Mouse (Mus musculus): ENCODE results near the gene Mogat2. TPM values are rescaled to one million over a fixed set of nuclear protein-coding genes. Genes with fewer than 3 reads are reported as not detected.

Mogat2 gene
- polyA plus RNA-seq, 1 experiment from 2014 or later: 2.5 TPM

GRCm38 (mm10) chr7:99230061-99230747 is 8.2 kb downstream of the Mogat2 start:
- H3K27ac ChIP-seq (replicated peaks; ENCODE audit: low read depth, low read length): no peak overlapping the region
- H3K36me3 ChIP-seq (ENCODE audit: control insufficient read depth, insufficient read depth, low read length): no peaks in the 10 kb centered on the region
- no peak overlapping the region for H3K9ac ChIP-seq (ENCODE audit: low read depth, low read length)
- ATAC-seq (ENCODE audit: low read depth) (0 out of 2 replicates have a peak, but pooled peaks have one; percentile 7), DNase-seq (ENCODE audit: low spot score) (no peak)
- no peak overlapping the region for H3K4me2 ChIP-seq (ENCODE audit: low read depth, low read length)
- H3K27me3 ChIP-seq (replicated peaks; ENCODE audit: control insufficient read depth, insufficient read depth, low read length): no peaks in the 10 kb centered on the region
- H3K4me3 ChIP-seq (ENCODE audit: low read depth, low read length): no peak overlapping the region
- 65% methylated on average over 7 of the region's 7 CpGs for WGBS
- no peaks in the 10 kb centered on the region for H3K9me3 ChIP-seq (ENCODE audit: control insufficient read depth, low read length)
- peaks cover 3% of the 10 kb centered on the region; the same call in 1 of the 2 replicates for H3K4me1 ChIP-seq (ENCODE audit: control insufficient read depth, insufficient read depth, low read length)

- DNase-seq (ENCODE audit: low spot score) (peak; percentile 40), ATAC-seq (ENCODE audit: low read depth) (no peak)
- Histone ChIP-seq H3K9me3 (ENCODE audit: control insufficient read depth, low read length) (no peaks in the 10 kb centered on the region), H3K36me3 (ENCODE audit: control insufficient read depth, insufficient read depth, low read length) (no peaks in the 10 kb centered on the region), H3K27me3 (replicated peaks; ENCODE audit: control insufficient read depth, insufficient read depth, low read length) (no peaks in the 10 kb centered on the region), H3K4me3 (ENCODE audit: low read depth, low read length) (no peak overlapping the region), H3K27ac (replicated peaks; ENCODE audit: low read depth, low read length) (no peak overlapping the region), H3K4me2 (ENCODE audit: low read depth, low read length) (no peak overlapping the region), H3K4me1 (ENCODE audit: control insufficient read depth, insufficient read depth, low read length) (no peaks in the 10 kb centered on the region), H3K9ac (ENCODE audit: low read depth, low read length) (no peak overlapping the region)
- WGBS: 33% methylated on average over 2 of the region's 2 CpGs
These were observed 9.0 kb downstream of the Mogat2 start for GRCm38 (mm10) chr7:99229411-99229810.

- Histone ChIP-seq H3K27ac (replicated peaks; ENCODE audit: low read depth, low read length) (no peak overlapping the region), H3K4me2 (ENCODE audit: low read depth, low read length) (no peak overlapping the region), H3K4me3 (ENCODE audit: low read depth, low read length) (no peak overlapping the region), H3K36me3 (ENCODE audit: control insufficient read depth, insufficient read depth, low read length) (no peaks in the 10 kb centered on the region), H3K4me1 (ENCODE audit: control insufficient read depth, insufficient read depth, low read length) (no peaks in the 10 kb centered on the region), H3K9ac (ENCODE audit: low read depth, low read length) (no peak overlapping the region), H3K9me3 (ENCODE audit: control insufficient read depth, low read length) (no peaks in the 10 kb centered on the region), H3K27me3 (replicated peaks; ENCODE audit: control insufficient read depth, insufficient read depth, low read length) (no peaks in the 10 kb centered on the region)
- ATAC-seq (ENCODE audit: low read depth) (no peak), DNase-seq (ENCODE audit: low spot score) (no peak)
- 76% methylated on average over 8 of the region's 8 CpGs for WGBS
These were observed 9.6 kb downstream of the Mogat2 start for GRCm38 (mm10) chr7:99228825-99229224.

GRCm38 (mm10) chr7:99227267-99227666 is 11.2 kb downstream of the Mogat2 start:
- Histone ChIP-seq H3K27me3 (replicated peaks; ENCODE audit: control insufficient read depth, insufficient read depth, low read length) (no peaks in the 10 kb centered on the region), H3K9ac (ENCODE audit: low read depth, low read length) (no peak overlapping the region), H3K36me3 (ENCODE audit: control insufficient read depth, insufficient read depth, low read length) (no peaks in the 10 kb centered on the region), H3K27ac (replicated peaks; ENCODE audit: low read depth, low read length) (no peak overlapping the region), H3K9me3 (ENCODE audit: control insufficient read depth, low read length) (no peaks in the 10 kb centered on the region), H3K4me2 (ENCODE audit: low read depth, low read length) (no peak overlapping the region), H3K4me3 (ENCODE audit: low read depth, low read length) (no peak overlapping the region), H3K4me1 (ENCODE audit: control insufficient read depth, insufficient read depth, low read length) (no peaks in the 10 kb centered on the region)
- DNase-seq (ENCODE audit: low spot score): no peak
- WGBS: 93% methylated on average over 4 of the region's 4 CpGs
- ATAC-seq (ENCODE audit: low read depth): no peak

GRCm38 (mm10) chr7:99226662-99227061 is 11.8 kb downstream of the Mogat2 start:
- H3K36me3 ChIP-seq (ENCODE audit: control insufficient read depth, insufficient read depth, low read length): no peaks in the 10 kb centered on the region
- H3K9ac ChIP-seq (ENCODE audit: low read depth, low read length): no peak overlapping the region
- no peak overlapping the region for H3K27ac ChIP-seq (replicated peaks; ENCODE audit: low read depth, low read length)
- ATAC-seq (ENCODE audit: low read depth): no peak
- no peak for DNase-seq (ENCODE audit: low spot score)
- H3K27me3 ChIP-seq (replicated peaks; ENCODE audit: control insufficient read depth, insufficient read depth, low read length): no peaks in the 10 kb centered on the region
- WGBS: 82% methylated on average over 10 of the region's 10 CpGs
- no peak overlapping the region for H3K4me3 ChIP-seq (ENCODE audit: low read depth, low read length)
- no peaks in the 10 kb centered on the region for H3K4me1 ChIP-seq (ENCODE audit: control insufficient read depth, insufficient read depth, low read length)
- H3K9me3 ChIP-seq (ENCODE audit: control insufficient read depth, low read length): no peaks in the 10 kb centered on the region
- H3K4me2 ChIP-seq (ENCODE audit: low read depth, low read length): no peak overlapping the region

GRCm38 (mm10) chr7:99225421-99225820 is 13.0 kb downstream of the Mogat2 start:
- WGBS: 71% methylated on average over 6 of the region's 6 CpGs
- no peak for ATAC-seq (ENCODE audit: low read depth)

GRCm38 (mm10) chr7:99224648-99225190 is 13.7 kb downstream of the Mogat2 start:
- no peak overlapping the region for H3K9ac ChIP-seq (ENCODE audit: low read depth, low read length)
- ATAC-seq (ENCODE audit: low read depth) (no peak), DNase-seq (ENCODE audit: low spot score) (no peak)
- H3K27ac ChIP-seq (replicated peaks; ENCODE audit: low read depth, low read length): no peak overlapping the region
- H3K4me3 ChIP-seq (ENCODE audit: low read depth, low read length): no peak overlapping the region
- H3K4me1 ChIP-seq (ENCODE audit: control insufficient read depth, insufficient read depth, low read length): no peaks in the 10 kb centered on the region
- H3K27me3 ChIP-seq (replicated peaks; ENCODE audit: control insufficient read depth, insufficient read depth, low read length): no peaks in the 10 kb centered on the region
- H3K4me2 ChIP-seq (ENCODE audit: low read depth, low read length): no peak overlapping the region
- no peaks in the 10 kb centered on the region for H3K9me3 ChIP-seq (ENCODE audit: control insufficient read depth, low read length)
- no peaks in the 10 kb centered on the region for H3K36me3 ChIP-seq (ENCODE audit: control insufficient read depth, insufficient read depth, low read length)
- WGBS: 29% methylated on average over 1 of the region's 1 CpGs

More at GRCm38 (mm10) chr7:99225421-99225820, 13.0 kb downstream of the Mogat2 start:
- Histone ChIP-seq H3K9me3 (ENCODE audit: control insufficient read depth, low read length) (no peaks in the 10 kb centered on the region), H3K4me3 (ENCODE audit: low read depth, low read length) (no peak overlapping the region), H3K4me2 (ENCODE audit: low read depth, low read length) (no peak overlapping the region), H3K27me3 (replicated peaks; ENCODE audit: control insufficient read depth, insufficient read depth, low read length) (no peaks in the 10 kb centered on the region), H3K36me3 (ENCODE audit: control insufficient read depth, insufficient read depth, low read length) (no peaks in the 10 kb centered on the region), H3K4me1 (ENCODE audit: control insufficient read depth, insufficient read depth, low read length) (no peaks in the 10 kb centered on the region), H3K27ac (replicated peaks; ENCODE audit: low read depth, low read length) (no peak overlapping the region), H3K9ac (ENCODE audit: low read depth, low read length) (no peak overlapping the region)
- no peak for DNase-seq (ENCODE audit: low spot score)

GRCm38 (mm10) chr7:99224225-99224624 is 14.2 kb downstream of the Mogat2 start:
- no peaks in the 10 kb centered on the region for H3K36me3 ChIP-seq (ENCODE audit: control insufficient read depth, insufficient read depth, low read length)
- no peak overlapping the region for H3K4me3 ChIP-seq (ENCODE audit: low read depth, low read length)
- ATAC-seq (ENCODE audit: low read depth): no peak
- H3K27ac ChIP-seq (replicated peaks; ENCODE audit: low read depth, low read length): no peak overlapping the region
- WGBS: 68% methylated on average over 7 of the region's 7 CpGs
- H3K9ac ChIP-seq (ENCODE audit: low read depth, low read length): no peak overlapping the region
- no peak overlapping the region for H3K4me2 ChIP-seq (ENCODE audit: low read depth, low read length)
- no peaks in the 10 kb centered on the region for H3K9me3 ChIP-seq (ENCODE audit: control insufficient read depth, low read length)
- DNase-seq (ENCODE audit: low spot score): no peak
- H3K4me1 ChIP-seq (ENCODE audit: control insufficient read depth, insufficient read depth, low read length): no peaks in the 10 kb centered on the region
- H3K27me3 ChIP-seq (replicated peaks; ENCODE audit: control insufficient read depth, insufficient read depth, low read length): no peaks in the 10 kb centered on the region
